Mouse (Mus musculus) heart, postnatal 0 days (tissue): ENCODE measurements around the gene Glod4. TPM values are rescaled to one million over a fixed set of nuclear protein-coding genes. Genes with fewer than 3 reads are reported as not detected.
A peak's percentile ranks its signal among the peaks of the same experiment; 100 is the strongest.

Source experiments
- ATAC-seq: fragments of 200-750 bp; cut with Nextera tagmentation; 2 replicates; pipeline ENCODE4 v1.8.0; 2017; ENCODE audit warnings: low read depth, moderate number of reproducible peaks, moderate library complexity; ENCODE audit not compliant: insufficient read depth
- DNase-seq: peaks from one replicate; pipeline ENCODE4 v3.0.0-alpha.2; 2016; ENCODE audit warnings: low spot score
- H3K27ac ChIP-seq: fragments of 300-500 bp; sonication (generic); 2 replicates; pipeline ENCODE4 v1.5.1; 2014; ENCODE audit warnings: low read depth, mild to moderate bottlenecking
- H3K27me3 ChIP-seq: fragments of 300-500 bp; sonication (generic); 2 replicates; pipeline ENCODE4 v1.6.1; 2014; ENCODE audit warnings: low read length, mixed read lengths; ENCODE audit not compliant: control insufficient read depth, insufficient read depth
- H3K36me3 ChIP-seq: fragments of 300-500 bp; sonication (generic); replicated peaks from 2 replicates; pipeline ENCODE4 v1.6.1; 2014; ENCODE audit warnings: low read length, mixed read lengths; ENCODE audit not compliant: control insufficient read depth, insufficient read depth
- H3K4me1 ChIP-seq: fragments of 300-500 bp; sonication (generic); 2 replicates; pipeline ENCODE4 v1.6.1; 2014; ENCODE audit warnings: antibody characterized with exemption; ENCODE audit not compliant: control insufficient read depth, insufficient read depth
- H3K4me2 ChIP-seq: fragments of 300-500 bp; sonication (generic); 2 replicates; pipeline ENCODE4 v1.6.1; 2014; ENCODE audit warnings: low read depth, mild to moderate bottlenecking, low read length, moderate library complexity
- H3K4me3 ChIP-seq: fragments of 300-500 bp; sonication (generic); 2 replicates; pipeline ENCODE4 v1.5.1; 2014; ENCODE audit warnings: low read depth, low read length
- H3K9ac ChIP-seq: fragments of 300-500 bp; sonication (generic); replicated peaks from 2 replicates; pipeline ENCODE4 v1.6.1; 2014; ENCODE audit warnings: low read depth, low read length, mixed read lengths
- H3K9me3 ChIP-seq: fragments of 300-500 bp; sonication (generic); replicated peaks from 2 replicates; pipeline ENCODE4 v1.6.1; 2016; ENCODE audit warnings: low read length; ENCODE audit not compliant: control insufficient read depth
- CTCF ChIP-seq: IDR thresholded peaks from 2 replicates; pipeline ENCODE4 v1.5.1; 2016; ENCODE audit warnings: antibody characterized with exemption, control low read depth, low read depth
- EP300 ChIP-seq: IDR thresholded peaks from 2 replicates; pipeline ENCODE4 v1.6.1; 2016; ENCODE audit warnings: antibody characterized with exemption, low read depth
- WGBS: fragments of 180-500 bp; shearing (Covaris S2); extraction: QIAGEN DNeasy Blood & Tissue Kit; methylation state at CpG from one replicate; pipeline ENCODE4 v1.1.7; 2014; 5-methylcytosine and 5-hydroxymethylcytosine counted together
- polyA plus RNA-seq: library from polyadenylated mRNA; unstranded; fragments of >200 nt; fragmentation: Nextera tagmentation; extraction: Ambion mirVana; gene quantifications from 2 replicates; pipeline ENCODE4 v1.2.1, GENCODE M21; 2015
- total RNA-seq: library from RNA; depleted of rRNA; stranded (reverse); fragments of >200 nt; gene quantifications from 2 replicates; pipeline ENCODE4 v1.2.3, GENCODE M21; 2014; ENCODE audit warnings: low replicate concordance

The Glod4 gene
- total and polyA plus RNA-seq, 2 experiments from 2014 or later: 30.6 to 102 TPM

- Histone ChIP-seq H3K4me1 (no peaks in the 10 kb centered on the region), H3K9me3 (no peaks in the 10 kb centered on the region), H3K27me3 (no peaks in the 10 kb centered on the region), H3K36me3 (peaks cover 30% of the 10 kb centered on the region), H3K4me3 (no peak overlapping the region), H3K27ac (no peak overlapping the region), H3K9ac (no peak overlapping the region), H3K4me2 (no peak overlapping the region)
- DNase-seq: no peak
- 86% methylated on average over 2 of the region's 2 CpGs for WGBS
- ATAC-seq: no peak
- TF ChIP-seq CTCF: no peak
These were observed 88.7 kb downstream of the Glod4 start for GRCm38 (mm10) chr11:76154861-76155260.

DNA sequence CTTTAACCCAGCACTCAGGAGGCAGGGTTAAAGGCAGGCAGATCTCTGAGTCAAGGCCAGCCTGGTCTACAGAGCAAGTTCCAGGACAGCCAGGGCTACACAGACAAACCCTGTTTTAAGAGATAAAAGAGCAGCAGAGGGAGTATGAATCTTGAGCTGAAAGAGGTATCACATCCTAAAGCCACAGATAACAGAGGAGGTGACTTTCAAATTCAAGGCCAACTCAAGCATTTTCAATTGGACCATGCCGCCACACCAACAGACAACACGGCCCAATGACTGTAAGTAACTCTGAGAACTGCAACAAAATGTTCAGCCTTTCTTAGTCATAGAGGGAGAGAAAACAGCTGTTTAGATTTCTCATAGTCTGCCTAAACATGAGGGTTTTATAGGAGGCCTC is 89.3 kb downstream of the Glod4 start:
- Histone ChIP-seq H3K27me3 (no peaks in the 10 kb centered on the region), H3K4me1 (no peaks in the 10 kb centered on the region), H3K36me3 (peaks cover 30% of the 10 kb centered on the region), H3K4me2 (no peak overlapping the region), H3K9ac (no peak overlapping the region), H3K4me3 (no peak overlapping the region), H3K27ac (no peak overlapping the region), H3K9me3 (no peaks in the 10 kb centered on the region)
- ATAC-seq (no peak), DNase-seq (no peak)
- TF ChIP-seq EP300 (no peak), CTCF (no peak)
- WGBS: 91% methylated on average over 2 of the region's 2 CpGs

- H3K27ac ChIP-seq: no peak overlapping the region
- ATAC-seq (no peak), DNase-seq (no peak)
- no peaks in the 10 kb centered on the region for H3K27me3 ChIP-seq
- WGBS: 77% methylated on average over 5 of the region's 5 CpGs
- H3K9ac ChIP-seq: no peak overlapping the region
- no peak for TF ChIP-seq EP300
- no peak overlapping the region for H3K4me2 ChIP-seq
- H3K4me1 ChIP-seq: peaks cover 5% of the 10 kb centered on the region
- H3K9me3 ChIP-seq: no peaks in the 10 kb centered on the region
- H3K36me3 ChIP-seq: peaks cover 24% of the 10 kb centered on the region
- H3K4me3 ChIP-seq: no peak overlapping the region
These were observed 90.1 kb downstream of the Glod4 start for GRCm38 (mm10) chr11:76153236-76153951.

DNA sequence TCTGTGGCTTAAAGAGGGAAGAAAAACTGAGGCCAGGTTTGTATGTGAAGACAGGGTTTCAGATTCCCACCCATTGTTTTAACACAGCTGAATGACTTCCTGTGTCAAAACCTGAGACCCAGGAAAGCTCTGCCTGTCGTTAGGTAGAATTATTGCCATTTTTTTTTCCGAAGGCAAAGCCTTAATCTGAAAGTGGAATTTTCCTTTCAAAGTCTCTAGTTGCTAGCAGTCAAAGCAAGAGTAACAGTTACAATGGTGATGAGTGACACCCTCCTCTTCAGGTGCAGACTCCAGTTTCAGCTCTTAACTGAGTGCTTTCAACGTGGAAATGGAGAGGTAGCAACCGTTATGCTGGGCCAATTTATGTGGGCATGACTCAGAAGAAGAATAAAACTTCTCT is 92.5 kb downstream of the Glod4 start:
- Histone ChIP-seq H3K4me3 (no peak overlapping the region), H3K9ac (no peak overlapping the region), H3K9me3 (no peaks in the 10 kb centered on the region), H3K27me3 (no peaks in the 10 kb centered on the region), H3K4me2 (no peak overlapping the region), H3K36me3 (peaks cover 21% of the 10 kb centered on the region), H3K4me1 (peaks cover 15% of the 10 kb centered on the region), H3K27ac (peak overlapping the region; percentile 11; the same call in 1 of the 2 replicates)
- WGBS: 41% methylated on average over 4 of the region's 4 CpGs
- no peak for TF ChIP-seq CTCF
- TF ChIP-seq EP300: no peak
- ATAC-seq (no peak), DNase-seq (no peak)

- DNase-seq: peak; percentile 83
These were observed 95.2 kb downstream of the Glod4 start for GRCm38 (mm10) chr11:76148055-76149008.

More at GRCm38 (mm10) chr11:76148055-76149008, 95.2 kb downstream of the Glod4 start:
- H3K27me3 ChIP-seq: no peaks in the 10 kb centered on the region
- peaks cover 15% of the 10 kb centered on the region for H3K4me1 ChIP-seq
- peak overlapping the region; percentile 12; the same call in 1 of the 2 replicates for H3K27ac ChIP-seq
- TF ChIP-seq CTCF (no peak), EP300 (no peak)
- 51% methylated on average over 8 of the region's 8 CpGs for WGBS
- no peaks in the 10 kb centered on the region for H3K9me3 ChIP-seq
- H3K4me2 ChIP-seq: no peak overlapping the region
- no peak overlapping the region for H3K9ac ChIP-seq
- ATAC-seq: peak; percentile 76; the same call in 1 of the 2 replicates
- H3K4me3 ChIP-seq: no peak overlapping the region
- no peaks in the 10 kb centered on the region for H3K36me3 ChIP-seq
